Mouse (Mus musculus) small intestine, adult 2 months (tissue): ENCODE measurements around the gene Trim2.

Experiments
- CTCF ChIP-seq: fragments of 200-500 bp; IDR thresholded peaks from 2 replicates; pipeline ENCODE4 v1.5.1; 2012; ENCODE audit warnings: low read depth, mild to moderate bottlenecking, control low read depth, inconsistent platforms, low read length, moderate library complexity, mixed read lengths; ENCODE audit not compliant: insufficient replicate concordance, insufficient read length; ENCODE audit errors: extremely low read depth
- POLR2A ChIP-seq: fragments of 200-500 bp; IDR thresholded peaks from 2 replicates; pipeline ENCODE4 v1.6.1; 2012; ENCODE audit warnings: low read depth, mild to moderate bottlenecking, control low read depth, inconsistent platforms, low read length, moderate library complexity

DNA sequence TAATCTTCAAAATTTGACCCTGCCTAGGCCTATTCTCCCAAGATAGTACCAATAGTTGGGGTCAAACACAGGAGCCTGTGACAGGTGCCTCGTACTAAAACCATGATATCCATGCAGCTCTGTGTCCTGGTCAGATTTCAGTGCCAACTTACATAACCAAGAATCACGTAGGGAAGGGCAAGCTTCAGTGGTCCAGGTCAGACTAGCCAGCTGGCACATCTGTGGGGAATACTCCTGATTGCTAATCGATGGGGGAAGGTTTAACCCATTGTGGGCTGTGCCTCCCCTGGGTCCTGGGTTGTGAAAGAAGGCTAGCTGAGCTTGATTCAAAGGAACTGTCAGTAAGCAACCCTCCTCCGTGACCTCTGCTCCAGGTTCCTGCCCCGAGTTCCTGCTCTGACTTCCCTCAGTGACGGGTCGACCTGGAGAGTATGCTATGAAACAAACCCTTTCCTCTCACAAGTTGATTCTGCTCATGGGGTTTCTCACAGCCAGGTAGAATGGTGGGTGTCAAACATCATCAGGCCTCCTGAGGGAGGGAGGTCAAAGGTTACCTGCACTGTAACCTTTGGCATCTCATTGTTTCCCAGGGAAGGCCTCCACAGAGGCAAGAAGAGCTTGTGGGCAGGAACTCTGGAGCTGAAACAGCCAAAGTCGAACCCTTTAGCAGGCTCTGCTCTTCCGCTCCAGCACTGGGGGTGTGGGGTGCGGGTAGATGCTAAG lies 34.2 kb downstream of the Trim2 start:
- TF ChIP-seq POLR2A = no peak
- no peak for TF ChIP-seq CTCF
